Mouse (Mus musculus) megakaryocyte, embryonic 14.5 days (primary cell): ENCODE data around the gene Olfr649. TPM values are rescaled to one million over a fixed set of nuclear protein-coding genes. Genes with fewer than 3 reads are reported as not detected.

Source experiments
- H3K27me3 ChIP-seq: replicated peaks from 2 replicates; pipeline ENCODE3; 2012; ENCODE audit warnings: inconsistent platforms
- H3K36me3 ChIP-seq: replicated peaks from 2 replicates; pipeline ENCODE3; 2012; ENCODE audit warnings: low read length, inconsistent platforms, mixed read lengths
- H3K4me1 ChIP-seq: 2 replicates; pipeline ENCODE4 v1.6.1; 2012; ENCODE audit warnings: inconsistent platforms
- H3K4me3 ChIP-seq: replicated peaks from 2 replicates; pipeline ENCODE3; 2012; ENCODE audit warnings: moderate library complexity, mild to moderate bottlenecking, inconsistent platforms
- H3K9me3 ChIP-seq: 2 replicates; pipeline ENCODE4 v1.6.1; 2012; ENCODE audit warnings: inconsistent platforms
- FLI1 ChIP-seq: IDR thresholded peaks from 2 replicates; pipeline ENCODE4 v1.6.1; 2012; ENCODE audit warnings: low read length, inconsistent platforms, mixed read lengths
- GATA1 ChIP-seq: IDR thresholded peaks from 3 replicates; pipeline ENCODE4 v1.6.1; 2012; ENCODE audit warnings: mixed read lengths, low read length, inconsistent platforms, borderline replicate concordance
- polyA plus RNA-seq: library from polyadenylated mRNA; stranded (reverse); fragments of >175 nt; gene quantifications from 2 replicates; pipeline ENCODE4 v1.2.3, GENCODE M21; 2012; ENCODE audit warnings: low replicate concordance; ENCODE audit not compliant: insufficient read depth

Gene Olfr649
- not detected in 2 replicates for polyA plus RNA-seq

DNA sequence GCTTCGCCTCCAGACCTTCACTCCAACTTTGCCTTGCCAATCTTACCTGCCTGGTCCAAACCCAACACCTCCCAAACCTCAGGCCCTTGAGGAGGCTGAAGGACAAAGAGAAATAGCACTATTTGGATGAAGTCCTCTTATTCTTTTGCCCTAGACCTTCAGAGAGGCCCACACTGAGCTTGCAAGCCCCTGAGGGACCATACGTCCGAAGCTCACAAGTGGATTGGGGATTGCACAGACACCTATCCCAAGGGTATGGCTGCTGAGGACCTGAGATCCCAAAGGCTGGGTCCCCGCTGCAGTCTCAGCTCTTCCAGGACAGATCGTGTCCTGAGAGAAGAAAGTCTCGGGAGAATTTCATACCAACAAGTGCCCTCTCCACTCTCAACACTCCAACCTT lies at the start of gene Olfr649:
Olfr649 (minus strand) TSS at position 101 of the 400 bp plus-strand sequence.
- TF ChIP-seq FLI1 (no peak), GATA1 (no peak)
- peaks cover 14% of the 10 kb centered on the region for H3K4me1 ChIP-seq
- H3K36me3 ChIP-seq: no peaks in the 10 kb centered on the region
- H3K9me3 ChIP-seq: no peaks in the 10 kb centered on the region
- H3K4me3 ChIP-seq: no peak within 1 kb of the TSS
- no peaks in the 10 kb centered on the region for H3K27me3 ChIP-seq

GRCm38 (mm10) chr7:104244287-104245181 lies 48.7 kb upstream of the Olfr649 start, which contains the start of gene Trim34a:
Trim34a (plus strand) TSS chr7:104244457.
- Histone ChIP-seq H3K4me3 (peak within 1 kb of the TSS; percentile 95), H3K27me3 (no peaks in the 10 kb centered on the region), H3K4me1 (peaks cover 10% of the 10 kb centered on the region), H3K36me3 (peaks cover 6% of the 10 kb centered on the region), H3K9me3 (no peaks in the 10 kb centered on the region)
- TF ChIP-seq FLI1: no peak
- no peak for TF ChIP-seq GATA1

DNA sequence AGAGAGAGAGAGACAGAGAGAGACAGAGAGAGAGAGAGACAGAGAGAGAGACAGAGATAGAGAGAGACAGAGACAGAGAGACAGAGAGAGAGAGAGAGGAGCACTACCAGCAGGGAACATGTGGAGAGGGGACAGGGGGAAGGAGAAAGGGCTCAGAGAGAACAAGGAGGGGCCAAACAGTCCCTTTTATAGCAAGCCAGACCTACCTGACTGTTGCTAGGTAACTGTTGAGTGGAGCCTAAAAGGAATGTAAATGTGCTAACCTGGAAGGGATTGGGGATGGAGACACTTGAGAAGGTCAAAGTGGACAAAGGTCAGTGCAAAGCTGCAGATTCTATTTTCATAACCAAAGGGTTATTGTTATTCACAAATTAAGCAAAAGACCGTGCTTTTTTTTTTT lies 47.8 kb upstream of the Olfr649 start:
- no peak for TF ChIP-seq GATA1
- peaks cover 10% of the 10 kb centered on the region for H3K4me1 ChIP-seq
- peaks cover 4% of the 10 kb centered on the region for H3K36me3 ChIP-seq

DNA sequence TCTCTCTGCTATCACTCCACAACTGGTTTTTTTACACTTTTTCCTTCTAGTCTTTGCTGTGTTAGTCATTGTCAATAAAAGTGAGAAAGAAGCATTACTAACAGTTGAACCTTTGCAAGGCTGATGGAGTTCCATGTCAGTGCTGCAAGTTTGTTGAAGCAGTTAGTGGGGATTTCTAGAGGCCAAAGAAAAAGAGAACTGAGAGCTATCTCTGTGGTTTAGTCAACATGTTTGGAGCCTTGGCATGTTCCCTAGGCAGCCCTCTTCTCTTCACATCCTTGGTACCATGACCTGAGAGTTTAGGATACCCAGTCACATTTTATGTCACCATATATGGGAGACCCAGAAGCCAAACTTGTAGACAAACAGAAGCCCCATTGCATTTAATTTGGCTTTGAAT lies 45.1 kb upstream of the Olfr649 start:
- Histone ChIP-seq H3K4me3 (no peak overlapping the region), H3K9me3 (no peaks in the 10 kb centered on the region), H3K27me3 (no peaks in the 10 kb centered on the region), H3K4me1 (peaks cover 7% of the 10 kb centered on the region), H3K36me3 (peaks cover 2% of the 10 kb centered on the region)
- no peak for TF ChIP-seq GATA1
- no peak for TF ChIP-seq FLI1

More for the DNA sequence above, 47.8 kb upstream of the Olfr649 start:
- H3K27me3 ChIP-seq: no peaks in the 10 kb centered on the region
- no peaks in the 10 kb centered on the region for H3K9me3 ChIP-seq
- H3K4me3 ChIP-seq: no peak overlapping the region

DNA sequence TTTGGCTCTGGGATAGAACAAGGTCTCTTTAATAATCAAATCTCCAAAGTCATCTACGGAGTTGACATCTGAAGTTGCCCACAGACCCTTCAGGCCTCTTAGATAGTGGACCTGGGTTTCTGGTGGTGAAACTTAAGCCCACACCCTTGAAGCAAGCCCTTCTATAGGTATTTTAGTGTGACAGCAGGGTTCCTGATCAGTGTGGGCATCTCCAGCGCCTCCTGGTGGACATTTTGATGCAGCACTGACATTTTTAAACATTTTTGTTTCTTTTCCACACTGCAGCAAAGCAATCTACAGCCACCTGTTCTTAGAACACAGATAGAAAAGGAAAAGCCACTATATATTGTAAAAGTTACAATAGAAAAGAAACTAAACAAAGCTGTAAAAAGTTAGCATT lies 35.4 kb upstream of the Olfr649 start:
- no peak for TF ChIP-seq FLI1
- no peak for TF ChIP-seq GATA1
- Histone ChIP-seq H3K9me3 (no peaks in the 10 kb centered on the region), H3K36me3 (peaks cover 52% of the 10 kb centered on the region), H3K27me3 (no peaks in the 10 kb centered on the region), H3K4me1 (peaks cover 4% of the 10 kb centered on the region; the same call in 1 of the 2 replicates), H3K4me3 (no peak overlapping the region)

DNA sequence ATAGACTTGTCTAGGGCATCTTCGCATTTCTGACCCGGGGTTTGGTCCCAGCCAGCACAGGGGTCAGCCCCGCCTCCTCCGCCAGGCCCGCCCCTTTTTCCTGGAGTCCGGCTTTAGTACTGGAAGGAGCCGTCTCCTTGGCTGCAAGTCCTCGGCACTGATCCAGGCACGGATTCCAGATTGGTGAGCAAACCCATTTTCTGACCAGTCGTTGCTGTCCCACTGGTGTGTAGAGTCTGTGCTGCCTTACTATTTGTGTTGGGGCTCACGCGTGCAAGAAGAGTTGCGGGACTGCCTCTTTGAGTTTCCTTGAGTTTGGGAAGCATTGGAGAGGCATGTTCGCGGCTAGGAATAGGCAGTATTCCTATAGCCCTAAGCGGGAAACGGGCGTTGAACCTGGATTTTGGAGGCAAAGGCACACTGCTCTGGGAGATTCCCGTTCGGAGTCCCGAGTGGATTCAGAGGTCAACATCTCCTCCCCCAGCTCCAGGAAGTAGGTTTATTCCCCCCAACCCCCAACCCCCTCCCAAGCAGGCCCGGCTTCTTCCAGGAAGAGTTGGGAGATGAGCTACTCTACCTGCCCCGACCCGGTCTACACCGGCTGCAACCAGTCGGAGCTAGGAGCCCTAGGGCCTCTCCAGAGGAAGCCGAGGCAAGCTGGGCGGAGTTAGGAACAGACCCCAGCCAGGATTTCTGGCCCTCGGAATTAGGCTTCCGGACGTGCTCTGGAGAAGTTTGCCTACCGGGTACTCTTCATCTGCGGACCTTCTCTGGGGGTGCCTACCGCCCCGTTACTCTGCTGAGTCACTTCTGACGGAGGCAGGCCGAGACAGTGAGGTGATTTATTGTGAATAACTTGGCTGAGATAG lies 23.1 kb upstream of the Olfr649 start, which contains the start of gene Trim6:
Trim6 (plus strand) TSS at position 93 of the 869 bp plus-strand sequence.
- H3K4me1 ChIP-seq: peaks cover 19% of the 10 kb centered on the region
- TF ChIP-seq GATA1: no peak
- TF ChIP-seq FLI1: no peak
- H3K9me3 ChIP-seq: no peaks in the 10 kb centered on the region
- H3K27me3 ChIP-seq: no peaks in the 10 kb centered on the region
- peaks cover 4% of the 10 kb centered on the region for H3K36me3 ChIP-seq
- peak within 1 kb of the TSS; percentile 94 for H3K4me3 ChIP-seq

DNA sequence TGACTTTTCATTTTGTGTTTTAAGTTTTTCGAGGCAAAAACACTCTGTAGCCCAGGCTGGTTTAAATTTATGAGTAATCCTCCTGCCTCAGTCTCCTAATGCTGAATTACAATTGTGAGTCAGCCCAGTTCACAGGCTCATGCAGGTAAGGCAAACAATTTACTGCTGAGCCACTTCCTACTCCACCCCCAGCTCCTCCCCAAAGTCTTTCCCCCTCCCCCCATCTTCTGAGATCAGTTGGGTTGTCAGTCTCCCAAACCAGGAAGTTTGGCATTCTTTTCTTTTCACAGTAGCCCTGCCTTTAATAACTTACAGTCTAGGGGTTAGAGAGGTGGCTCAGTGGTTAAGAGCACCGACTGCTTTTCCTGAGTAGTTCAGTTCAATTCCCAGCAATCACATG lies 22.1 kb upstream of the Olfr649 start:
- Histone ChIP-seq H3K4me3 (no peak overlapping the region), H3K4me1 (peaks cover 19% of the 10 kb centered on the region), H3K27me3 (no peaks in the 10 kb centered on the region), H3K36me3 (peaks cover 4% of the 10 kb centered on the region), H3K9me3 (no peaks in the 10 kb centered on the region)
- TF ChIP-seq GATA1 (no peak), FLI1 (no peak)

DNA sequence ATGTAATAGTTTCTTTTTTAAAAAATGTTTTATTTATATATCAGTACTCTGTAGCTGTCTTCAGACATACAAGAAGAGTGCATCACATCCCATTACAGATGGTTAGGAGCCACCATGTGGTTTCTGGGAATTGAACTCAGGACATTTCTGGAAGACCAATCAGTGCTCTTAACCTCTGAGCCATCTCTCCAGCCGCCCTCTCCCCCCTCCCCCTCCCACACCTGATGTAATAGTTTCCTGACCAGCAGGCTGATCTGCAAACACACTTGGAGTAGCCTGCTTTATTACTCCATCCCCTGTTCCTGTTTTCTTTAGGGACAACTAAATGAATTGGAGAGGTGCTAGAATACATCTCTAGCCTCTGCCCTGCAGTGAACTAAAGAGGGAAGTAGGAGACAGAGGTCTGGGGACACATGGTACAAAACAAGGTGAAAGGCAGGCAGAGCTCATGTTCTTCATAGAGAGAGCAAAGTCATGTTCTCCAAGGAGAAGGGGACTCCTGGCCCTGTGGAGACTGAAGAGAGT lies 20.3 kb upstream of the Olfr649 start:
- Histone ChIP-seq H3K9me3 (no peaks in the 10 kb centered on the region), H3K36me3 (no peaks in the 10 kb centered on the region), H3K4me3 (no peak overlapping the region), H3K4me1 (peaks cover 19% of the 10 kb centered on the region), H3K27me3 (no peaks in the 10 kb centered on the region)
- no peak for TF ChIP-seq GATA1
- no peak for TF ChIP-seq FLI1

DNA sequence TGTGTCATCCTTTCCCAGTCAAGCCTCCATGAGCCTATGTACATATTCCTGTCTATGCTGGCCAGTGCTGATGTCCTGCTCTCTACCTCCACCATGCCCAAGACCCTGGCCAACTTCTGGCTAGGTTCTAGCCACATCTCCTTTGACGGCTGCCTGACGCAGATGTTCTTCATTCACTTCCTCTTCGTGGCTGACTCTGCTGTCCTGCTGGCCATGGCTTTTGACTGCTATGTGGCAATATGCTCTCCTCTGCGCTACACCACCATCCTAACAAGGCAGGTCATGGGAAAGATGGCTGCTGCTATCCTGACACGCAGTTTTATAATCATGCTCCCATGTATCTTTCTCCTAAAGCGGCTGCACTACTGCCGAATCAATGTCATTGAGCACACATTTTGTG lies 10.4 kb upstream of the Olfr649 start:
- Histone ChIP-seq H3K9me3 (no peaks in the 10 kb centered on the region), H3K4me3 (no peak overlapping the region), H3K36me3 (no peaks in the 10 kb centered on the region), H3K27me3 (peaks cover 4% of the 10 kb centered on the region), H3K4me1 (peaks cover 23% of the 10 kb centered on the region)
- TF ChIP-seq FLI1: no peak
- no peak for TF ChIP-seq GATA1

DNA sequence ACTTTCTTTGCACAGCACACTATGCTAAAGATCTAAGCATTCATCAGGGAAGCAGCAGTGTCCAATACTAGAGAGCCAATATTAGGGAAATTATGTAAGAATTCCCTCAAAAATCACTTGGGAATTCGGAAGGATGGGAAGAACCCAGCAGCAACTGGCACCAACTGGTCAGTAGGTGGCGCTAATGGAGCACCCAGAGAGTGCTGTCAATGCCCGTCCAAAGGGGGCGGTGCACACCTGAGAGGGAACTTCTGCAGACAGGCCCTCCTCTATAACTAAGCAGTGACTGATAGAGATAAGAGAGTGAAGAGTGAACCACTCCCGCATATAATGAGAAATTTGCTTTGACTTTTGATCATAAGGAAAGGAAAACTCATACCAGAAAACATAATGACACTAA lies 4.0 kb upstream of the Olfr649 start:
- Histone ChIP-seq H3K36me3 (no peaks in the 10 kb centered on the region), H3K4me1 (peaks cover 12% of the 10 kb centered on the region), H3K4me3 (peak overlapping the region; percentile 47), H3K27me3 (peaks cover 4% of the 10 kb centered on the region), H3K9me3 (no peaks in the 10 kb centered on the region)
- TF ChIP-seq FLI1 (no peak), GATA1 (no peak)
